Mouse (Mus musculus) lung, adult 2 months (tissue): ENCODE data around the gene Lyar. TPM values are rescaled to one million over a fixed set of nuclear protein-coding genes. Genes with fewer than 3 reads are reported as not detected.

Experiments
- DNase-seq: peaks from one replicate; pipeline ENCODE4 v3.0.0; 2022
- H3K4me1 ChIP-seq: fragments of 200-500 bp; 2 replicates; pipeline ENCODE4 v1.6.1; 2011; ENCODE audit warnings: low read length; ENCODE audit not compliant: control insufficient read depth, insufficient read depth
- H3K4me3 ChIP-seq: fragments of 200-500 bp; replicated peaks from 2 replicates; pipeline ENCODE3; 2011; ENCODE audit warnings: low read depth, mild to moderate bottlenecking, control low read depth, low read length; ENCODE audit errors: extremely low read depth
- CTCF ChIP-seq: fragments of 200-500 bp; IDR thresholded peaks from 2 replicates; pipeline ENCODE4 v1.5.1; 2011; ENCODE audit warnings: mild to moderate bottlenecking, low read length, control low read depth; ENCODE audit not compliant: insufficient read depth
- POLR2A ChIP-seq: fragments of 200-500 bp; IDR thresholded peaks from 2 replicates; pipeline ENCODE4 v1.6.1; 2011; ENCODE audit warnings: low read depth, mild to moderate bottlenecking, control low read depth, low read length, borderline replicate concordance; ENCODE audit errors: extremely low read depth
- WGBS: fragments of 180-500 bp; shearing (Covaris S2); methylation state at CpG from one replicate; pipeline ENCODE4 v1.1.7; 2018; 5-methylcytosine and 5-hydroxymethylcytosine counted together
- polyA plus RNA-seq: library from polyadenylated mRNA; depleted of rRNA; stranded (reverse); fragments of >200 nt; gene quantifications from 2 replicates; pipeline ENCODE4 v1.2.3, GENCODE M21; 2012; rRNA removed

The Lyar gene
- polyA plus RNA-seq: 3.9 and 4.0 TPM in 2 replicates

DNA sequence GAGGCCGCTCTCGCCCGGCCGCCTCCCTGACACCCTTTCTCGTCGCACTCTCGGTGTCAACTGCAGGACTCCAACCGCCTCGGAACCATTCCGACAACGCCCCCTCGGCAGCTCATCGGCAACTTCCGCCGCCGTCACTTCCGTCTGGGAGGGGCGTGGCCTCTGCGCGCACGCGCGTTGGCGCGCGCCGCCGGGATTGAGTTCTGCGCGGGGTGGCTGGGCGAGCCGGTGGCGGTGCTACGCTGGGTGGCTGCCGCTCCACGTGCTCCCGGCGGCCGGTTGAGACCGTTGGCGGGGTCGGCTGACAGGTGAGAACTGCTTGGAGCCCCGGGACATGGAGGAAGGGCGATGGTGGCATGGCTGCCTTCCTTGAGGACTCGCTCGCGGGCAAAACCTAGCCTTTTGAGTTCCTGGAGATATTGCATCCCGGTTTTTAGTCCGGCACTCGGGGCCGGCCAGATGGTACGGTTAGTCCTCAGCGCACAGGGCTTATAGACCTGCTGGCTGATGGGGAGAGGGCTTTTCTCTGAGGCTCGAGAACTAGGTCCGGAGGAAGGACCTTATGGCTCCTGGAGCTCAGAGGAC lies at the start of gene Lyar, which contains the start of gene Zbtb49:
Gene Lyar (plus strand): TSS at position 143 of the 585 bp plus-strand sequence.
Gene Zbtb49 (minus strand): TSS at position 130 of the 585 bp plus-strand sequence.
- WGBS: under 1% methylated on average over 55 of the region's 55 CpGs
- Histone ChIP-seq H3K4me3 (peak within 1 kb of the TSS; percentile 87), H3K4me1 (peaks cover 2% of the 10 kb centered on the region; the same call in 1 of the 2 replicates)
- TF ChIP-seq POLR2A (peak; percentile 44; the same call in 1 of the 2 replicates), CTCF (no peak)
- peak; percentile 98 for DNase-seq

GRCm38 (mm10) chr5:38173766-38174165 lies 46.5 kb upstream of the Lyar start:
- 43% methylated on average over 5 of the region's 5 CpGs for WGBS
- DNase-seq: no peak
- Histone ChIP-seq H3K4me1 (no peaks in the 10 kb centered on the region), H3K4me3 (no peak overlapping the region)
- TF ChIP-seq CTCF: no peak
- TF ChIP-seq POLR2A: no peak

DNA sequence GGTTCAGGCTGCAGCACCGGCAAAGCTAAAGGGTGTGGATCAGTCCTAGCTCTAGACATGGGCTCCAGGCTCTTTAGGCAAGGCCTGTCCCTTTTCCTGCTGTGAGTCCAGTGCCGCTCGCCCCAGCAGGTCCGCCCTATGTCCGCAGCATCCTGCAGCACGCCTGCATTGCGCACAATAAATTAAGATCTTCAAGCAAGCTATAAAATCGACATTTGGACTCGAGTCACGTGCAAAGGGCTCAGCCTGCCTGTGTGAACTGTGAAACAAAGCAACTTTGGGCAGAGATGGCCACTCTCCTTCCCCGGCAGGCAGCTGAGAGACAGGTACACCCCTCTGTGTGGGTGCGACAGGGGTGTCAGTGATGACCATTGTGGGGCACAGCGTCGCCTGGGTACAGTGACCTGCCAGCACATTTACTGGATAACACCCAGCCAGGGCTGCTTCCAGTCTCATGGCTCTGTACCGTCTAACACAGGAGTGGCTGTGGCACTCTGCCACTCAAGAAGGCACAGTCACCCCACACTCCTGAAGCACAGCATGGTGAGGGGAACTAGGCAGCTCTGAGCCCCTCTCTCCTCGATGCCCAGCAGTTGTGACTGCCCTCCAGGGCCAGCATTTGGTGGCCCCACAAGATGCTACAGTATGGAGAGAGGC lies 45.9 kb upstream of the Lyar start:
- TF ChIP-seq CTCF: no peak
- Histone ChIP-seq H3K4me3 (no peak overlapping the region), H3K4me1 (no peaks in the 10 kb centered on the region)
- 78% methylated on average over 16 of the region's 16 CpGs for WGBS
- no peak for DNase-seq

GRCm38 (mm10) chr5:38184688-38185285 lies 35.5 kb upstream of the Lyar start:
- no peak overlapping the region for H3K4me3 ChIP-seq
- H3K4me1 ChIP-seq: no peaks in the 10 kb centered on the region
- WGBS: 74% methylated on average over 6 of the region's 6 CpGs
- TF ChIP-seq POLR2A: no peak
- TF ChIP-seq CTCF: no peak
- no peak for DNase-seq

DNA sequence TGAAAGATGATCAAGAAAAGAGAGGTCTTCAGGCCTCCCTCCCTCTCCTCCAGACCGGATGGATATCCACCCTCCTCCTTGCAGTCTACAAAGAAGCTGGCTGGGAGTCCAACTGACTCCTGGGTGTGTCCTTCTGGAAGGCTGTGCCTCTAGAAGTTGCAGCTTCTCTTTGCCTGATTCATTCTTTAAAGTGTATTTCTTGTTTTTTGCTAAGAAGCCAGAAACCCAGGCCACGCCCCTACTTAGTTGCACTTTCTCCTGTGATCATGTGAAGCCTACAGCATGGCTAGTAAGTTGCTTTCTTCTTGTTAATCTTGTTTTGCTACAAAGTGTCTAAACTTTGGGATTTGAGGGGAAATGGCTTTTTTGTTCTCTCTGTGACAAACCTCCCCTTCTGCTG lies 33.3 kb upstream of the Lyar start:
- no peak for TF ChIP-seq CTCF
- no peak for TF ChIP-seq POLR2A
- Histone ChIP-seq H3K4me3 (no peak overlapping the region), H3K4me1 (no peaks in the 10 kb centered on the region)
- 66% methylated on average over 2 of the region's 2 CpGs for WGBS
- DNase-seq: no peak

DNA sequence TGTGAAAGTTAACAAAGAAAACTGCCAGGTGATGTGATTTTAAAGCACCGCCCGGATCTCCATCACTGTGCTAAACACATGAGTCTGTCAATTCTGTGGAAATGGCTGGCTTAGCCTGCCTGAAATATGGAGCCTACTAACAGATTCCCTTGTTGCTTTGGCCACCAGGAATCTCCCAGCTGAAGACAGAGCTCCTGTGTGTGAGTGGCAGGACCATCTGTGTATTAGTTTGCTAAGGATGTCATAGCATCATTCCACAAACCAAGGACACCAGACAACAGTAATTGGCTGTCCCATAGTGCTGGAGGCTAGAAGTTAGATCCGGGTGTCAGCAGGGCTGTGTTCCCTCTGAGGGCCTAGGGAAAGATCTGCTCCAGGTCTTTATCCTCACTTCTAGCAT lies 29.4 kb upstream of the Lyar start:
- Histone ChIP-seq H3K4me3 (no peak overlapping the region), H3K4me1 (no peaks in the 10 kb centered on the region)
- TF ChIP-seq POLR2A (no peak), CTCF (no peak)
- no peak for DNase-seq
- 96% methylated on average over 3 of the region's 3 CpGs for WGBS

DNA sequence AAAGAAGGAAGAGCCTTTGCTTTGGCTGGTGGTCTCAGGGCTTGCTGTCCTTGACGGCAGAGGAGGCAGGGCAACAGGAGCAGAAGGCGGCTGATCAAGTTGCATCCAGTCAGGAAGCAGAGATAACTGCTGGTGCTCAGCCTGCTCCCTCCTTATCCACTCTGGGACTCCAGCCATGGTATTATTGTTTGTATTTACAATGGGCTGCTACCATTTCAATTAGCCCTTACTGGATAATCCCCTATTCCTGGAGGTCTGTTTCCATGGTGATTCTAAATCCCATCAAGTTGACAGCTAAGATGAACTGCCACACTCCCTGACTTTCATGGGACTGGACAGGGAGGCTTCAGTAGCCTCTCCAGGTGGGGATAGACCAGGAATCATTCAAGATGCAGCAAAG lies 25.3 kb upstream of the Lyar start:
- H3K4me3 ChIP-seq: no peak overlapping the region
- WGBS: 40% methylated on average over 2 of the region's 2 CpGs
- TF ChIP-seq POLR2A (no peak), CTCF (no peak)
- H3K4me1 ChIP-seq: no peaks in the 10 kb centered on the region
- no peak for DNase-seq

GRCm38 (mm10) chr5:38195941-38196340 lies 24.3 kb upstream of the Lyar start:
- Histone ChIP-seq H3K4me1 (no peaks in the 10 kb centered on the region), H3K4me3 (no peak overlapping the region)
- DNase-seq: no peak
- no peak for TF ChIP-seq CTCF
- no peak for TF ChIP-seq POLR2A

DNA sequence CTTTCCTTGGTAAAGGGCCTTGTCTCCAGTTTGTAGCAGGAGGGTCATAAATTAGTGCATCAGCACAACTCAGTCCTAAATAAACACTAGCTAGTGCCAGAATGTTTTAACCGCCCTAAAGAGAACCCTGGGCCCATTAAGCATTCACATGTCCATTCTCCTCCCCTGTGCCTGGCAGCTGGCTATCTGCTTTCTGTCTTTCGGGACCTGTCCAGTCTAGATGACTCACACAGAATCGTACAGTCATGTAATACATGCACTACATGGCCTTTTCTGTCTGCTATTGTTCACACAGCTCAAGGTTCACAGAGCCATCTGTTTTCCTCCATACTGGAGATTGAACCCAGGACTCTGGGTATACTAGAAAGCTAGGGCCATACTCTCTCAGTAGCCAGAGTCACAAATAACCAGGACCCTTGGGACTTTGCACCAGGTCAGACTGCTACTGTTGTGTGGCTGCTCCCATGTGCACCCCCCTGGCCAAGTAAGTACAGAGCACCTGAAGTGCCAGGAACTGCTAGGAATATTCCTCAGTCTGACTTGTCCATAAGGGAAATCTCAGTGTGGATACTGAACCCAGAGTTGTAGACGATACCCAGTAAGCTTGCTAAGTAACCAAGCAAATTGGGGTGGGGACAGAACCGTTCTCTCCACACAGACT lies 23.3 kb upstream of the Lyar start:
- Histone ChIP-seq H3K4me3 (no peak overlapping the region), H3K4me1 (no peaks in the 10 kb centered on the region)
- no peak for DNase-seq
- TF ChIP-seq CTCF: no peak
- no peak for TF ChIP-seq POLR2A
- 70% methylated on average over 5 of the region's 5 CpGs for WGBS
